Mouse (Mus musculus) CH12.LX (cell line): Measurements from ENCODE around the gene 1700056E22Rik. TPM values are rescaled to one million over a fixed set of nuclear protein-coding genes. Genes with fewer than 3 reads are reported as not detected.
A peak's percentile ranks its signal among the peaks of the same experiment; 100 is the strongest.

Experiments
- DNase-seq: peaks from one replicate; pipeline ENCODE4 v3.0.0-alpha.2; 2013; ENCODE audit errors: extremely low read depth
- H3K27ac ChIP-seq: 2 replicates; pipeline ENCODE4 v1.5.1; 2012; ENCODE audit warnings: low read depth, mild to moderate bottlenecking, control low read depth, moderate library complexity; ENCODE audit not compliant: insufficient read depth
- H3K27me3 ChIP-seq: replicated peaks from 2 replicates; pipeline ENCODE3; 2012; ENCODE audit warnings: inconsistent platforms
- H3K36me3 ChIP-seq, 2 experiments: replicated peaks in 1 of 2; 2 replicates each; pipeline versions ENCODE3 to v1.6.1; 2012; ENCODE audit warnings: inconsistent platforms in 1 of 2, low read length in 1 of 2, mild to moderate bottlenecking in 1 of 2, mixed read lengths in 1 of 2, moderate library complexity in 1 of 2; ENCODE audit not compliant: control insufficient read depth in 1 of 2, insufficient read depth in 1 of 2
- H3K4me1 ChIP-seq, 2 experiments: 2 replicates each; pipeline ENCODE4 v1.6.1; 2012; ENCODE audit warnings: inconsistent platforms in 1 of 2, moderate library complexity in 1 of 2; ENCODE audit not compliant: insufficient read depth in 2 of 2, control insufficient read depth in 1 of 2
- H3K4me2 ChIP-seq: 2 replicates; pipeline ENCODE4 v1.6.1; 2012; ENCODE audit warnings: low read depth, mild to moderate bottlenecking, control low read depth; ENCODE audit not compliant: poor library complexity, insufficient read depth, severe bottlenecking
- H3K4me3 ChIP-seq, 3 experiments: fragments of 150-350 bp in 1 of 3; sonication (generic) in 1 of 3; replicated peaks in 1 of 3; 2 replicates each; pipeline versions ENCODE3 to v1.5.1; 2011 to 2012; ENCODE audit warnings: low read depth in 2 of 3, low read length in 2 of 3, mild to moderate bottlenecking in 2 of 3, moderate library complexity in 2 of 3, control low read depth in 1 of 3, improper control_type of control experiment in 1 of 3, inconsistent platforms in 1 of 3, mixed read lengths in 1 of 3; ENCODE audit not compliant: poor library complexity in 1 of 3
- H3K79me2 ChIP-seq: replicated peaks from 2 replicates; pipeline ENCODE4 v1.6.1; 2012; ENCODE audit warnings: mild to moderate bottlenecking, moderate library complexity; ENCODE audit not compliant: control insufficient read depth, poor library complexity, insufficient read depth, severe bottlenecking; ENCODE audit errors: extremely low read depth
- H3K9ac ChIP-seq: 2 replicates; pipeline ENCODE4 v1.6.1; 2012; ENCODE audit warnings: low read depth, mild to moderate bottlenecking, control low read depth, moderate library complexity; ENCODE audit not compliant: insufficient read depth
- H3K9me3 ChIP-seq: replicated peaks from 2 replicates; pipeline ENCODE3; 2012; ENCODE audit warnings: low read length, inconsistent platforms, mixed read lengths
- CHD2 ChIP-seq: IDR thresholded peaks from 2 replicates; pipeline ENCODE4 v1.6.1; 2011; ENCODE audit warnings: low read length, improper control_type of control experiment
- CTCF ChIP-seq, 2 experiments: IDR thresholded peaks in 1 of 2; conservative IDR thresholded peaks in 1 of 2; 2 replicates each; pipeline ENCODE4 v1.5.1; 2011 to 2012; ENCODE audit warnings: low read depth in 2 of 2, low read length in 2 of 2, improper control_type of control experiment in 1 of 2, inconsistent platforms in 1 of 2, mild to moderate bottlenecking in 1 of 2, moderate library complexity in 1 of 2
- ELF1 ChIP-seq: IDR thresholded peaks from 2 replicates; pipeline ENCODE4 v1.6.1; 2014; ENCODE audit warnings: low read depth, mild to moderate bottlenecking, inconsistent platforms, low read length, improper control_type of control experiment
- EP300 ChIP-seq: IDR thresholded peaks from 2 replicates; pipeline ENCODE4 v1.6.1; 2011; ENCODE audit warnings: low read length, improper control_type of control experiment
- ETS1 ChIP-seq: conservative IDR thresholded peaks from 2 replicates; pipeline ENCODE4 v1.6.1; 2012; ENCODE audit warnings: low read depth, mild to moderate bottlenecking, inconsistent platforms, low read length, improper control_type of control experiment, moderate library complexity
- GABPA ChIP-seq: IDR thresholded peaks from 2 replicates; pipeline ENCODE4 v1.6.1; 2012; ENCODE audit warnings: low read depth, low read length, improper control_type of control experiment, inconsistent platforms; ENCODE audit not compliant: insufficient replicate concordance
- IRF4 ChIP-seq: IDR thresholded peaks from 2 replicates; pipeline ENCODE4 v1.6.1; 2014; ENCODE audit warnings: low read depth, mild to moderate bottlenecking, inconsistent platforms, low read length, improper control_type of control experiment
- JUN ChIP-seq: IDR thresholded peaks from 2 replicates; pipeline ENCODE4 v1.6.1; 2011; ENCODE audit warnings: low read depth, mild to moderate bottlenecking, low read length, improper control_type of control experiment, moderate library complexity; ENCODE audit not compliant: insufficient read depth
- KAT2A ChIP-seq: IDR thresholded peaks from 2 replicates; pipeline ENCODE4 v1.6.1; 2012; ENCODE audit warnings: low read length, improper control_type of control experiment, inconsistent platforms; ENCODE audit not compliant: insufficient replicate concordance
- MAZ ChIP-seq: IDR thresholded peaks from 2 replicates; pipeline ENCODE4 v1.6.1; 2012; ENCODE audit warnings: low read depth, mild to moderate bottlenecking, inconsistent platforms, low read length, improper control_type of control experiment, moderate library complexity
- MEF2A ChIP-seq: IDR thresholded peaks from 2 replicates; pipeline ENCODE4 v1.6.1; 2014; ENCODE audit warnings: low read depth, mild to moderate bottlenecking, inconsistent platforms, low read length, improper control_type of control experiment, borderline replicate concordance
- MYC ChIP-seq: IDR thresholded peaks from 2 replicates; pipeline ENCODE4 v1.6.1; 2011; ENCODE audit warnings: low read depth, mild to moderate bottlenecking, improper control_type of control experiment, low read length
- NELFE ChIP-seq: IDR thresholded peaks from 2 replicates; pipeline ENCODE4 v1.6.1; 2011; ENCODE audit warnings: low read depth, low read length, improper control_type of control experiment
- POLR2A ChIP-seq: IDR thresholded peaks from 2 replicates; pipeline ENCODE4 v1.6.1; 2011; ENCODE audit warnings: low read depth, mild to moderate bottlenecking, improper control_type of control experiment, low read length
- POLR2AphosphoS2 ChIP-seq: IDR thresholded peaks from 2 replicates; pipeline ENCODE4 v1.6.1; 2011; ENCODE audit warnings: low read depth, low read length, improper control_type of control experiment
- RAD21 ChIP-seq: IDR thresholded peaks from 2 replicates; pipeline ENCODE4 v1.6.1; 2011; ENCODE audit warnings: low read depth, mild to moderate bottlenecking, low read length, improper control_type of control experiment, moderate library complexity
- RCOR1 ChIP-seq: conservative IDR thresholded peaks from 2 replicates; pipeline ENCODE4 v1.6.1; 2012; ENCODE audit warnings: low read depth, mild to moderate bottlenecking, inconsistent platforms, low read length, improper control_type of control experiment
- SIN3A ChIP-seq: IDR thresholded peaks from 2 replicates; pipeline ENCODE4 v1.6.1; 2012; ENCODE audit warnings: low read length, improper control_type of control experiment, inconsistent platforms
- SMC3 ChIP-seq: IDR thresholded peaks from 2 replicates; pipeline ENCODE4 v1.6.1; 2011; ENCODE audit warnings: low read depth, low read length, improper control_type of control experiment
- TBP ChIP-seq: conservative IDR thresholded peaks from 2 replicates; pipeline ENCODE4 v1.6.1; 2011; ENCODE audit warnings: low read depth, low read length, improper control_type of control experiment
- USF1 ChIP-seq: IDR thresholded peaks from 2 replicates; pipeline ENCODE4 v1.6.1; 2014; ENCODE audit warnings: low read depth, mild to moderate bottlenecking, inconsistent platforms, low read length, improper control_type of control experiment
- ZKSCAN1 ChIP-seq: IDR thresholded peaks from 2 replicates; pipeline ENCODE4 v1.6.1; 2012; ENCODE audit warnings: low read depth, inconsistent platforms, low read length, improper control_type of control experiment, borderline replicate concordance
- ZMIZ1 ChIP-seq: IDR thresholded peaks from 2 replicates; pipeline ENCODE4 v1.6.1; 2012; ENCODE audit warnings: low read depth, mild to moderate bottlenecking, inconsistent platforms, low read length, improper control_type of control experiment
- ZNF384 ChIP-seq: IDR thresholded peaks from 2 replicates; pipeline ENCODE4 v1.6.1; 2012; ENCODE audit warnings: low read depth, low read length, improper control_type of control experiment, inconsistent platforms
- dilution Hi-C: fragments of 300-500 bp; cut with MboI; formaldehyde crosslinking; loops from 2 replicates; pipeline ENCODE4 v1.14.3; 2020; ENCODE audit warnings: low sequenced_read_pairs; ENCODE audit not compliant: extremely low pct_unique_long_range_greater_than_20kb, extremely low pct_ligation_motif_present
- in situ Hi-C: fragments of 300-500 bp; cut with MboI; formaldehyde crosslinking; loops from 3 replicates; pipeline ENCODE4 v1.14.3; 2019; ENCODE audit warnings: low sequenced_read_pairs, low pct_ligation_motif_present, low pct_unique_long_range_greater_than_20kb, mixed read lengths
- polyA plus RNA-seq: library from polyadenylated mRNA; unstranded; fragments of >175 nt; gene quantifications from 2 replicates; pipeline ENCODE4 v1.2.1, GENCODE M21; 2012; ENCODE audit warnings: low read depth; ENCODE audit not compliant: insufficient read length
- total RNA-seq, 2 experiments: library from RNA; depleted of rRNA; stranded (reverse); fragments of 300-350 nt in 1 of 2; fragments of >200 nt in 1 of 2; gene quantifications; 2 replicates each; pipeline ENCODE4 v1.2.3; 2012 to 2014

The 1700056E22Rik gene
- total and polyA plus RNA-seq, 3 experiments = 0.25 to 1.0 (median 0.26) TPM

DNA sequence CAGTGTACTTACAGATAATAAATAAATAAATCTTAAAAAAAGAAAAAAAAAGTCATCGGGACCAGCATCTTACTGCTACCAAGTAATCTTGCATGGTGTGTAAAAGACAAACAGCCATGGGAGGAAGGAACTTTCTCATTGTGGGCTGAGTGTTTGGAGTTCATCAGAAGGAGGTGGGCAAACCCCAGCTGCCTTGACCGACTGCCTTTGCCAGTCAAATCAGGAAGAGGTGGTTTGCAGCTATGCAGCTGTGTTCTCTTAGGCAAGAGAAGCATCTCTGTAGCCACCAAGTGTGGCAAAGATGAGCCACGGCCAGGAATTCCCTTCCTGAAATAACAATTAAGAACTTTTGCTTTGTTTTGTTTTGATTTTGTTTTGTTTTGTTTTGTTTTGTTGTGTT, 20.0 kb downstream of the 1700056E22Rik start (continued):
- TF ChIP-seq SMC3 = peak; percentile 8; the same call in 1 of the 2 replicates
- no peak for TF ChIP-seq USF1
- peak; percentile 68; the same call in 1 of the 2 replicates for TF ChIP-seq MEF2A
- TF ChIP-seq MYC = 0 out of 2 replicates have a peak, but pooled peaks have one; percentile 35

DNA sequence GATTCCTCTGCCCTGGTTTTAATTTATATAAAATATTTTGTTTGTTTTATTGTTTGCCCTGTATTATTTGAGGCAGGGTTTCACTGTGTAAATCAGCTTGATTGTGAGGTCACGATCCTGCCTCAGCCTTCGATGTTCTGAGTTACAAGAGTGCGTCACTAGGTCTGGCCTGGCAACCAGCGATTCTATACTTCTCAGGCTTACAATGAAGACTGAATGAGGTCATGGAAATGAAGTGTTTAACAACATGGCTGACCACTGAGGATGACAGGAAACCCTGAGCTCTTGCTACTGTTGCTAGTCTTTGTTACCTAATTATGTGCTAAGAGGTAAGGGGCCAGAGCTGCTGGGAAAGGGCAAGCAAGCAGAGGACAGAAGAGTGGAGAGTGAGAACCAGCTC, 21.0 kb downstream of the 1700056E22Rik start, which contains the start of gene Dusp10:
Dusp10 (plus strand) TSS at position 197 of the 400 bp plus-strand sequence.
- peaks cover 3% of the 10 kb centered on the region for H3K9me3 ChIP-seq
- no peak for TF ChIP-seq SMC3
- no peak for TF ChIP-seq TBP
- no peak for TF ChIP-seq GABPA
- no peak for TF ChIP-seq NELFE
- TF ChIP-seq MEF2A = no peak
- no peak for TF ChIP-seq ZMIZ1
- TF ChIP-seq MYC = no peak
- no peak for TF ChIP-seq USF1
- no peak for TF ChIP-seq IRF4
- no peak for TF ChIP-seq RAD21
- TF ChIP-seq ETS1 = no peak
- TF ChIP-seq EP300 = no peak
- TF ChIP-seq MAZ = no peak
- in situ Hi-C loops (no loop called here), dilution Hi-C loops (no loop called here)
- no peaks in the 10 kb centered on the region for H3K27me3 ChIP-seq
- H3K27ac ChIP-seq = no peak within 1 kb of the TSS
- no peaks in the 10 kb centered on the region for H3K79me2 ChIP-seq
- H3K9ac ChIP-seq = no peak within 1 kb of the TSS
- H3K4me3 ChIP-seq = no peak within 1 kb of the TSS
- DNase-seq = no peak
- no peaks in the 10 kb centered on the region for H3K36me3 ChIP-seq
- H3K4me1 ChIP-seq = peaks cover 7 to 43% of the 10 kb centered on the region in 2 experiments; a peak in 3 of 4 replicates
- no peak within 1 kb of the TSS for H3K4me2 ChIP-seq

GRCm38 (mm10) chr1:184011311-184011710, 22.8 kb downstream of the 1700056E22Rik start:
- H3K27ac ChIP-seq = no peak overlapping the region
- dilution Hi-C loops = no loop called here
- H3K4me2 ChIP-seq = no peak overlapping the region
- no peaks in the 10 kb centered on the region for H3K36me3 ChIP-seq
- in situ Hi-C loops = no loop called here
- peaks cover 7 to 40% of the 10 kb centered on the region in 2 experiments; a peak in 3 of 4 replicates for H3K4me1 ChIP-seq
- no peak for TF ChIP-seq RCOR1
- TF ChIP-seq CHD2 = no peak
- TF ChIP-seq JUN = no peak
- TF ChIP-seq ELF1 = no peak
- no peak for TF ChIP-seq POLR2A
- no peak for TF ChIP-seq SIN3A
- no peak for TF ChIP-seq POLR2AphosphoS2
- TF ChIP-seq ZKSCAN1 = no peak
- no peak for TF ChIP-seq KAT2A
- no peak for TF ChIP-seq ZNF384
- no peak for TF ChIP-seq NELFE
- TF ChIP-seq SMC3 = no peak
- TF ChIP-seq USF1 = no peak
- no peak for TF ChIP-seq EP300
- TF ChIP-seq CTCF (conservative IDR thresholded peaks at IDR 0.05 in 1 of 2, IDR thresholded peaks at IDR 0.05 in 1 of 2; ENCODE audit: low read depth in 2 of 2, low read length in 2 of 2) = no peak
- no peak for DNase-seq
- no peaks in the 10 kb centered on the region for H3K27me3 ChIP-seq
- peaks cover 3% of the 10 kb centered on the region for H3K9me3 ChIP-seq
- H3K4me3 ChIP-seq = no peak overlapping the region
- no peaks in the 10 kb centered on the region for H3K79me2 ChIP-seq
- no peak overlapping the region for H3K9ac ChIP-seq
